Mouse (Mus musculus): ENCODE measurements around the gene Ceacam16.

Gene Ceacam16

DNA sequence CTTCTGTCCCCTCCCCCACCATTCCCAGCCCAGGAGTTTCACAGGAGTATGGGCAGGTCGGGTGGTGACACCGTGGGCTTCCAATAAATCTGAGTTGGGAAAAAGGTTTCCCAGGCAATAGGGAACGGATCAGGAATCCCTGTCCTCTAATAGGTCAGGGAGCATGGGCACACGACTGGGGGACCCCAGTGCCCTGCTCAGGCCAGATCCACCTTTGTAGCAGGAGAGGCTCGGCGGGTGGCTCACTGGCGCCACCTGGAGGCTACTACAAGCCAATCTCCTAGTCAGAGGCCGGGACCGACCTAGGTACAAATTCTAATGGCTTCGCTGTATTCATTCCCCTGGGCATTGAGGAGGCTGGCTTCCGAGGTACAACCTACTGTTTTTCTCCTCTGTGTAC, 17.5 kb downstream of the Ceacam16 start:
- DNase-seq (ENCODE audit: low spot score) = peak; percentile 74

DNA sequence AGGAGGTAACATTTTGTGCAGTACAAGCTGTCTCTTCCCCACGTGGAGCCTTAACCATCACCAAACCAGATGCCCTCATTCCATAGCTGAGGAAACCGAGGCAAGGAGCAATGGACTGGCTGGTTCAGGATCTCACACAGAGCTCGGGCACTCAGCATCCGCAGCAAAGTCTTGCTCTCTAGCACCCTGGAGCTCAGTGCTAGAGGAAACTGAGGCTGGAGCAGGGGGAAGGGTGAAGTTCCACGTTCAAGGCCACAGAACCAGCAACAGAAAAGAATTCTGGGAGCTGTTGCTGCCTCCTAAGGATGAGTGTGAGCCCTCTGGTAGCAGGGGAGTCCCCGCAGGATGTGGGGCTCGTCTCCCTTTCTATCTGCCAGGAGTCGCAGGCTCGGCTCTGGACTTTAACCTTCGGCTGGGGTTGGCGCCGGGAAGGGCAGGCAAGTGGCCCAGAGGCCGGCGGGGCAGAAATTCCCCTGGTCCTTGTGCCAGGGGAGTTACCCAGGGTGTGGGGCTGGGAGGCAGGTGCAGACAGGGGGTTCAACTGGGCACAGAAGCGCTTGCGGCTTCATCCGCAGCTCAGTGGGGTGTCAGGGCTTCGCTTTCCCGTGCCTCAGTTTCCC, 18.1 kb downstream of the Ceacam16 start:
- no peak for DNase-seq (ENCODE audit: low spot score)

DNA sequence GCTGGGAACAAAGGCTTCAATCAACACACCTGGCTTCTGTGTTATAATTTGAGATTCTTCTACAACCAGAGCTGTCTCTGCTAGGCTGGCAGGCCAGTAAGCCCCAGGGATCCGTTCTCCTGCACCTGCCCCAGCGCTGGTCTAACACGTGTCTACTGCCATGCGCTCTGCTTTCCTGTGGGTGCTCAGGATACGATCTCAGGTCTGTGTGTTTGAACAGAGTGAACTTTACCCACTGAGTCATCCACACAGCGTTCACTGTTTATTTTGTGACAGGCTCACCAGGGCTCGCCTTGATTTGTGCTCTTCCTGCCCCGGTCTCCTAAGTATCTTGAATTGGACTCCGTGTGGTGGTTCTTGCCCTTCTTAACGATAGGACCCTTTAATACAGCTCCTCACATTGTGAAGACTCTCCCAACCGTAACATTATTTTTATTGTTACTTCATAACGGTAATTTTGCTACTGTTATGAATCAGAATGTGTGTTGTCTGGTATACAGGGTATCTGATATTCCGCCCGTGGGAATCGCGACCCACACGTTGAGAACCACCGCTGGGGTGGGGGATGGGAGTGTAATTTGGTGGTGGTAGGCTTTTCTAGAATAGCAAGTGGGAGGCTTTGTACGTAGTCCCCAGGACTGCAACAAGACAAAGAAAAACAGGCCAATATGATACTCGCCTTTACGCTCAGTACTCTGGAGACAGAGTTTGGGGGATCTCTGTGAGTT, 19.2 kb downstream of the Ceacam16 start:
- no peak for DNase-seq (ENCODE audit: low spot score)

DNA sequence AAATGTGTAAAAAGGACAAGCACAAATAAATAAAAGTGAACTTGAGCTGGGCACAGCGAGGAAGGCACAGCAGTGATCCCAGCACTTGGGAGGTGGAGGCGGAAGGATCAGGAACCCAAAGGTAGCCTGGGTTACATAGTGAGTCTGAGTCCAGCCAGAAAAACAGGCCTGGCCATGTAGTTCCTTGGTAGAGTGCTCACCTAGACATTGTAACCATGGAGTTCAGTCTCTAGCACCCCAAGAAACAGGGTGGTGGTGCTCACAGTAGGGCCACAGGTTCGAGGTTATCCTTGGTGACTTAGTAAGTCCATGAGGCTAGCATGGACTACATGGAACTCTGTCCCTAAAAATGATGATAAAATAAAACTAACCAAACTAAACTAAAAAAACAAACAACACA, 20.2 kb downstream of the Ceacam16 start:
- DNase-seq (ENCODE audit: low spot score) = no peak

DNA sequence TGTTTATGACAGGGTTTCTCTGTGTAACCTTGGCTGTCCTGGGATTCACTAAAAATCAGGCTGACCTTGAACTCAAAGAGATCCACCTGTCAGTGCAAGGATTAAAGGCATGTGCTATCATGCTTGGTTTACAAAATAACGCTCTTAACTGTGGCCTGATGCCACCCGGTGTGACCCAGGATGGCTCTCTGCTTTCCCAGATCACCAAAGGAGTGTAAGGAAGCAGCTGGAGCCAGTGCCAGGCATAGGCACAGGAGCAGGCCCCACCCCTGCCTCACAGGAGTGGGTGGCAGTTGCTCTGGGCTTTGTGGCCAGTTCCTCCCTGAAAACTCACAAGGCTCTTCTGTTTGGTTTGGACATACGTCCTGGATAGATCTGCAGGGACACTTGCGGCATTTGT, 20.7 kb downstream of the Ceacam16 start:
- DNase-seq (ENCODE audit: low spot score) = no peak

DNA sequence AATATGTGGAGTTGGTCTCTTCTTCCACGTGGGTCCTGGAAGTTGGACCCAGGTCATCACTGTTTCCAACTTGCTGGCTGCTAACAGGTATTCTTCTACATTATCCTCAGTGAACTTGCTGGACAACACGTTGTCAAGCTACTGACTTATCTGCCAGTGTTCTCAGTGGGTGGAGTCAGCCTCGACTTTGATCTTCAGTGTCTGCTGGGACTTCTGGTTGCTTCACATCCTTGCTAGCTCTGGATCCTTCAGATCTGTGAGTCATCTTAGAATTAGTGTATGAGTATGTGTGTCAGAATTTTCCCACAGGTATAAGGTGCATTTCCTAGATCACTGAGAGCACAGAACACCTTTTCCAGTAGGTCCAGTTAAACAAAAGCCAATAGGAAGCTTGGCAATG, 24.3 kb downstream of the Ceacam16 start:
- DNase-seq (ENCODE audit: low spot score) = no peak

DNA sequence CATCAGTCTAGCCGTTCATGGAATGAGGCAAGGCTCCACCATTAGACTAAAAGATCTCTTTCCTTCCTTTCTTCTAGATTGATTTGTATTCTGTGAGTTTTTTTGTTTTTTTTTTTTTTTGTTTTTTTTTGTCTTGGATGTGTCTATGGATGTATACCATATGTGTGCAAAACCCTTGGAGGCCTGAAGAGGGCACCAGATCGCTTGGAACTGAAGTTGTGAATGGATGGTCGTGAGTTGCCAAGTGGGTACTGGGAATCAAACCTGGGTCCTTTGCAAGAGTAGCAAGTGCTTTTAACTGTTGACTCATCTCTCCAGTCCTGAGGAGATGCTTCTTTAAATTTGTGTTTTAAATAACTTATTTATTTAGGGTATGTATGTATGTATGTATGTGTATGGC, 27.0 kb downstream of the Ceacam16 start:
- DNase-seq (ENCODE audit: low spot score) = no peak

DNA sequence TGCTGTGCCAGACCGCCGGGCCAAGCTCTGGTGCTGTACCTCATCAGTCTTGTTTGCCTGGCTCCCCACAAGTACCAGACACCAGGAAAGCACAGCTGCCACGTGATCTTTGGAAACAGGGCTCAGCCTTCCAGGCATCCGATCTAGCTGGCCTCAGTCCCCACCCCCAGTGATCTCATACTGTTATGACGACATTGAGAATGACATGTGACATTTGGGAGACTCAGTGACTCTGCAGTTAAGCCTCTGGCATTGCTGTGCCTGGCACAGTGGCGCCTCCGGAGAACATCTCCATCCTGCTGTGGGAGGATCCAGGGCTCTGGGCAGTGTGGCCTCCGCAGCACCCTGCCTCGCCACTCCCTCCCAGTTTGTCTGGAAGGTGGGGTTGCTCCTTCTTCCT, 29.3 kb downstream of the Ceacam16 start:
- no peak for DNase-seq (ENCODE audit: low spot score)

DNA sequence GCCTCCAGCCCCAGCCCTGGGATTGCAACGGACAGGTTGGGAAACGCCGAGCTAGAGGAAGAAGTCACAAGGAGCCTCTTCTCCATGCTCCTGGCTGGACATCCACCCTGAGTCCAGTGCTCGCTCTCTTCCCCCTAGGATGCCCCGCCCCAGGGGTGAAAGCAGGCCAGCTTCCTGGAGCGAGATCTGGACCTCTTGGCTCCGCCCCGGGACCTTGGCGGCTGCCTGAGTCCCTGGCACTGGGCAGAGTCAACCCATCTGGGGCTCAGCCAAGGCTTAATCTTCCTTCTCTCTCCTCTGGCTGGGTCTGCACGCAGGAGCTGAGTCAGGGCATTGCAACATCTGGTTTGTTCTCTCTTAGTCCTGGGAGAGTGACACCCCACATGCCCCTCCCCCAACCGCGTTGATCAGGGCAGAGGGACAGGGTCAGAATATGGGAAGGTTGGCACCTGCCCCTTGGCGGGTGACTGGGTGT, 30.4 kb downstream of the Ceacam16 start:
- DNase-seq (ENCODE audit: low spot score) = peak; percentile 95

DNA sequence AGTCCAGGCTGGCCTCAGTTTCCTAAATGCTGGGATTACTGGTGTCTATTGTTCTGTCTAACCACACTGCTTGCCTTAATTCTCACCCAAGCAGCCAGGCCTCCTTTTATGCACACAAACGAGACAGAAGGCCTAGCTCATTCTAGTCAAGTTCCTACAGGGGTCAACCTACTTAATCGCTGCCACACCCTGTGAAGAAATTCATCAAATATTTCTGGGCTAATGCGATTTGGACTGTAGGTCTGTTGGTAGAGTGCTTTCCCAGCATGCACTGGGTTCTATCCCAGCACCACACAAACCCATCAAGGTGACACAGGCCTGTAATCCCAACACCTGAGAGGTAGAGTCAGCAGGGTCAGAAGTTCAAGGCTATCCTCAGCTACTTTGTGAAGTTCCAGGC, 31.4 kb downstream of the Ceacam16 start:
- DNase-seq (ENCODE audit: low spot score) = no peak

DNA sequence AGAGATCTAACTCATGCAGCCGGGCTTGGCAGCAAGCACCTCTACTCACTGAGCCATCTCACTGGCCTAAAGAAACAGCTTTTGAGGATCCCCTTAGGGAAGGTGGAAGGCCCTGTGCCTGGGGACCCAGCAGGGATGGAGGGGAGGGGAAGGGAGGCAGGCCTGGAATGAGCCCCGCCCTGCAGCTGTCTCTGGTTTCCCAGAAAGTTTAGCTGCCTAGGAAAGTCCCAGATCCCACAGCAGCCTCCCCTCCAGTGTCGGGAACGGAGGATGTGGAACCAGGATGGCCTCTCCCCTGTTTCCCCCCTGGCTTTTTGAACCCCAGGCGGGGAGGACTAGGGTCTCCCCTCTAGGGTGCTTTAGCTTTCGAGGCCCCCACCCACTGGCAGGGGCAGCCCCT, 34.3 kb downstream of the Ceacam16 start:
- no peak for DNase-seq (ENCODE audit: low spot score)

DNA sequence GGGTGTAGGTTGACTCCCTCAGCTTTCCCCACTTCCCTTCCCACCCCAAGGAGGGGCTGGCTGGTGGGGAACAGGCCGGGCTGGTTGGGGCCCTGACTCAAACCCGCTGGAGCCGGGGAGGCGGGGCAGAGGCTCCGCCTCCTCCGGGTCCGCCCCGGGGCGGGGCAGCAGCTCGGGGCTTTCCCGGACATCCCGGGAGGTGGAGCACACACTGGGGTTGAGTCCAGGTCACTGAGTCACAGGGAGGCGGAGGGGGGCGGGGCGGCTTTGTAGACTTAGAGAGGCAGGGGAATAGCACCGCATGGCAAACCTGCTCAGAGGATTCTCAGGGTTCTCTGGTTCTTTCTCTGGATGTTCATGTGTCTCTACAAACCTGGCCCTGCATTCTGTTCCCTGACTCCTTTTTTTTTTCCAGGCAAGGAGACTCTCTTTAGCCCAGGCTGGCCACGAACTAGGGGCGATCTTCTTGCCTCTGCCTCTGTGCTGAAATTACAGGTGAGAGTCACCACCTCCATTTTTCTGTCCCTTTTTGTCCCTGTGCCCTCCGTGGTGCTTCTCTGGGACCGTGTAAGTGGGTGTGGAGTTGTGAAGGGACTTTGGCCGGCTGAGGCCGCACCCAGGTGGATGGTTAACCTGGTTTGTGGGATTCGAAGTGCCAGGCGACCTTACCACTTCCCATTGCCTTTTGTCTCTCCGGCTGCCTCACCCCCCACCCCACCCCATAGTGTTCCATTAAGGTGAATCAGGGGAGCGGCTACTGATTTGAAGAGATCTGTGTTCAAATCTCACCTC, 36.7 kb downstream of the Ceacam16 start:
- peak; percentile 91 for DNase-seq (ENCODE audit: low spot score)

DNA sequence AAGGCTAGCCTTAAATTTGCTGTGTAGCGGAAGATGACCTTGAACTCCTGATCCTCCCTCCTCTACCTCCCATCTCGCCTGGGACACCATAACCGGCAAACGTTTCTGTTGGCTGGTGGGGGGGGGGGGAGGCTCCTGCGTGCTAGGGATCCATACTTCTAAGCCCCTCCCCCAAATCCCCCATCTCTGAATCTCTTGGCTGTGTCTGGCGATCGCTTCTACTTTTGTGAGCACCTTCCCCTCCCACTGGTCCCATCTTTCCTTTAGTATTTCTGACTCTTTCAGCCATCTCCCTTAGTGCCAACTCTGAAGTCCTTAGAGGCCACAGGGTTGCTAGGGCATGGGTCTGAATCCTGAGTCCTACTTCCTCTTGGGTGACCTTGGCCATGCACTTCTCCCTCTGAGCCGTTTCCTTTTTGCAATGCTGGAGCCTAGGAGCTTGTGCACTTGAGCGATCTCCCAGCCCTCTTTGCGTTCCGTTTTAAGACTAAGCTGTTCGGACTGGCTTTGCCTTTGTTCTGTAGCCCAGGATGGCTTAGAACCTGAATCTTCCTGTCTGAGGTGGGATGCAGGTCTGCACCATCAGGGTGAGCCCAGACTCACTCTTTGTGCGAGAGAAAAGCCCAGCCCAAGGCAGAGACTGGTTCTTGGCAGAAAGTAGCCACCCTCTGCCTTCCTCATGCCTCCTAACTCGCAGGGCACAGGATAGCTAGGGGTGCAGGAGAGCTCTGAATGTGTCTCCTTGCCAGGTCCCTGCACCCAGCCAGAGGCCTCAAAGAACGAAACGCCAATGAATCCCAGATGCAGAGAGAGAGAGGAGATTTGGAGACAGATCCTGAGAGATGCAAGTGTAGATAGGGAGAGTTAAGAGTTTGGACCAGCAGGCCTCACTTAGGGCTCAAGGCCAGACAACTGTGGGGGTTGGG, 37.6 kb downstream of the Ceacam16 start:
- DNase-seq (ENCODE audit: low spot score) = no peak

DNA sequence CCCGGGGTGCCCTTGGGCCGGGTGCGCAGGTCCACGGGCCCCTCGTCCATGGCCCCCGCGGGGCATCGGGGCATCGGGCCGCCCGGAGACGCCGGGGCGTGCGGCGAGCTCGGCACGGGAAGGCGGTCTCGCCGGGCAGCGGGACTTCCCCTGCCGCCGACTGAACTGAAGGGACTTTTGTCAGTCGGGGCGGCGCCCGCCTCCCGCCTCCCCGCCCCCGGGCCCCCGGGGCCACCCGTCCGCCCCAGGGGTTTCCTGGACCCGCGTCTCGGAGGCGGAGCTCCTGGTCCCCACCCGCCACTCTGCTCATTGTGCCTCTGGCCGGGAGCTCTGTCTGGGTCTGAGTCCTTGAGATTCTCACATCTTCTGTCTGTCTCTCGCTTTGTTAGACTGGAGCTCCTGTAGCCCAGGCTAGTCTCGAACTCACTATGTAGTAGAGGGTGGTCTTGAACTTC, 38.5 kb downstream of the Ceacam16 start, which contains the start of gene Bcl3:
TSS of gene Bcl3 (minus strand) at position 167 of the 455 bp plus-strand sequence.
- peak; percentile 77 for DNase-seq (ENCODE audit: low spot score)

DNA sequence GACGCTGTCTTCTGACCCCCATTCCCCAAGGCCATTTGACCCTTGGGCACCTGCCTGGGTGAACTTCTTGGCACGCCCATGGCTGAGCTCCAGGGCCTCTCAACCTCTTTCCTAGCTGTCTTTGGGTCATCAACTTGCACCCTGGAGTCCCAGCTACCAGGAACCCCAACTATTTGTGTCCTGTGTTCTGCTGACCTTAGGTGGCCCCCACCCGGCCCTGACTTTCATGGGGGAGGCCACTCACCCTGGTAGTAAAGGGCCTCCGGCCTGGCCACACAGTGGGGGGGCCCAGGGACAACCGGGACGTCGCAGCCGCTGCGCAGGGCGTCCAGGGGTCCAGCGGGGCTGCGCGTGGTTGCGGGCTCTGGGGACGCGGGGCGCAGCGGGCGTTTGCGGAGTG, 38.9 kb downstream of the Ceacam16 start:
- DNase-seq (ENCODE audit: low spot score) = no peak

DNA sequence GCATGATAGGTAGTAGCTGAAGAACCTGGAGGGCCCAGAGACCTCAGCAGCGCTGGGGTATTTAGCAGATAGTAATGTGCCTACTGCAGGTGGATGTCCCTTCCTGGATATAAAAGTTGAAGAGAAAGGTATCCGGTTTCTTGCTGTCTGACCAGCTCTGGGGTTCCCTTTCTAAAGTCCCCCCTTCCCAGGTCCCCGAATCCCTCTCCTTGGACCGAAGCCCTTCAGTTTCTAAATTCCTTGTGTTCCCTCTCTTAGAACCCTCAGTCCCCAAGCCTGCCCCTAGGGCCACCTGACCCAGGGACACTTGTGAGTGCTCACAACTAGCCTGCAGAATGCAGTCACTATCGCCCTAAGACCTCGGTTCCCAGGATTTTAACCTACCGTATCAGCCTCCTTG, 39.5 kb downstream of the Ceacam16 start:
- DNase-seq (ENCODE audit: low spot score) = no peak

DNA sequence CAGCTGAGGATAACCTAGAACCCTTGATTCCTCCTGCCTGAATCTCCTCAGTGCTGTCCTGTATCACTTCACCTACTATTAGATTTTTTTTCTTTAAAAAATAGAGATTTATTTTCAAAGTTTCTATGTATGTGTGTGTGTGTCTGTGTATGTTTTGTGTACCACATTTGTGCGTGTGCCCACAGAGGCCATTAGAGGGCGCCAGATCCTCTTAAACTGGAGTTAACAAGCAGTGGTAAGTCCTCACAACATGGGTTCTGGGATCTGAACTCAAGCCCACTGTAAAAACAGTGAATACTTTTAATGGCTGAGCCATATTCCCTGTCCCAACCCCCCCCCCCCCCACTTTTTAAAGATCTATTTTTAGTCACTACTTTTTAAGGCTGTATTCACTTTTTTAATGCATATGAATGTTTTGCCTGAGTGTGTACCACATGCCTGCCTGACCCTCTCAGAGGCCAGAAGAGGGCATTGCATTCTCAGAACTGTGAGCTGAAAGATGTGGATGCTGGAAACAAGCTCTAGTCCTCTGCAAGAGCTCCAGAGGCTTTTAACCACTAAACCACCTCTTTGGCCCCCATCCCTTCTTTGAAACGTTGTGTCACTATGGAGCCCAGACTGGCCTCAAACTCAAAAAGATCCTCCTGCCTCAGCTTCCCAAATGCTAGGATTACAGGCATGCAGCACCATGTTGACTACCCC, 40.6 kb downstream of the Ceacam16 start:
- DNase-seq (ENCODE audit: low spot score) = no peak

DNA sequence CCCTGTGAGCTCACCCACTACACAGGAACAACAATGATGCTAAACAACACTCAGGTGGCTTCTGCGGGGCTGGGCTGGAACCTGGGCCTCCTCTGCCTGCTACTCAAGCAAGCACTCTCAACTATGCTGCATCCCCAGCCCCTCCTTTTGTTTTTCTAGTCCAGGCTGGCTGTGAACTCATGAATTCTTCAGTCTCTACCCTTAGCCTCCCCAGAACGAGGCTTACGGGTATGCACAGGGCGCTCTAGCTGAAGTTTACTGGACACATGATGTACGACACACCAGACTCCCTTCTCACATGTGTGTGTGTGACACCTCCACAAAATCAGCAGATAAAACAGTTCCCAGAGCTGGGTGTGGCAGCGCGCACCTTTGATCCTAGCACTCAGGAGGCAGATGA, 42.2 kb downstream of the Ceacam16 start:
- no peak for DNase-seq (ENCODE audit: low spot score)

DNA sequence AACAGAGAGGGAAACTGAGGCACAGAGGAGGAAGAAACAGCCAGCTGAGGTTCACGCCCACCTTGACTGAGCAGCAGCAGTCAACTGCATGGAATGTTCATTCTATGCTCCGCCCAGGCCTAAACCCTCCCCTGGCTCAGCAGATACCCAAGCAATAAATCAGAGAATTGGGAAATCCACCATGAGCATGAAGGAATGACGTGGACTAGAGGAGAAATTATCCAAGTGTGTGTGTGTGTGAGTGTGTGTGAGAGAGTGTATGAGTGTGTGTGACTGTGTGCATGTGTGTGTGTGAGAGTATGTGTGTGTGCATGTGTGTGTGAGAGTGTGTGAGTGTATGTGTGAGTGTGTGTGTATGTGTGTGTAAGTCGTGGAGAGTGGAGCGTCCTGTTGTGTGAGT, 42.7 kb downstream of the Ceacam16 start:
- DNase-seq (ENCODE audit: low spot score) = peak; percentile 70

DNA sequence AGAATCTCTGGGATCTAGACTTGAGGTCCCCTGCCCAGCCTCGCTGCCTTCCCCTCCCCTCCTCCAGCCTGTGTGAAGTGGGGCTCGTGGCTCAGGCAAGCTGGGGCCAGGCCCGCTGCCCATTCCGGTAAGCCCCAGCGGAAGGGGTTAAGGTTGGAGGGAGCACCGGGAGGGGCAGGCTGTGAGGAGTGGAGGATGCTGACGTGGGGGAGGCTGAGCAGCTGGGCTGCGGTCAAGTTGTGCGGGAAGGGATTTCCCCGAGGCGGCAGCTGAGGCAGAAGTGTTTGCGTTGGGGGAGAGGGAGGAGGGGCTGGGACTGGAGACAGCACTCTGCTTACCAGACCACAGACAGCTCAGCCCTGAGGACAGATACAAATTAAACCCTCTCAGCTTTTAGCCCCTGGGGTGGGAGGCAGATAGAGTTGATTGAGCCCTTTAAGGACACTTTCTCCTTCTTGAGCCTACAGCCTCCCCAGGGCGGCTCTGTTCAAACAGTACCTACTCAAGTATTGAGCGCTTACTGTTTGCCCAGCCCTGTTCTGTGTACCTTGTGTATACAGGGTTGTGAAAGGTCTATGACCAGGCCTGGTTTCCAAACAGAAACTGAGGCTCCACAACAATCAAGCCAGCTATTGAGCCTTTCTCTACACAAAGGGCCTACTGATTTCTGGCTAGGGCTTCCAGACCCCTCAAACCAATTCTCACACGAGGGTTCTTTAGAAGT, 43.6 kb downstream of the Ceacam16 start:
- peak; percentile 93 for DNase-seq (ENCODE audit: low spot score)
